ENCODE assay signal across 22 mouse cellular contexts in the genomic region with DNA sequence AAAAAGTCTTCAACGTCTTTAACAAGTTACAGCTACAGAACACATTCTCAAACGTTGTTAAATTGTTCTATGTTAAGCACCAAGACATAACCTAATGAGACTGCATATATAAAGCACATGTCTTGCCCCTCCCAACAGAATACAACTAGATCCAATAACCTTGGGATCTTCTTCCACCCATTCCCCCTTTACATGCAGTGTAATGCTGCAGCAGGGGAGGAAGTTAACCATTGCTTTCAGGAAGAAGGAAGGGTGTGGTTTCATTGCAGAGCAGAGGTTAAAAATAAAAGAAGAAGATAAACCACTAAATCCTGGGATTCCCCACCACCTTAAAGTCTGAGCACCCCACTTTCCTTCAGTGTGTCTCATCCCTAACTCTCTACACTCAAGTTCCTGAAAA. TPM values are rescaled to one million over a fixed set of nuclear protein-coding genes. Genes with fewer than 3 reads are reported as not detected.
A peak's percentile ranks its signal among the peaks of the same experiment; 100 is the strongest.
DNase-seq lines count a peak whose midpoint lies in the region; ATAC-seq and TF ChIP-seq lines count a peak whose summit lies in the region.
"Had no signal": no experiment of that assay in that cellular context is flagged by ENCODE, and none has a peak within 500 bp of the region (broad histone marks: within the 10 kb centered on the region; RNA-seq: fewer than 3 reads in every experiment).

No protein-coding gene starts in this region.

- peaks cover 61% of the 10 kb centered on the region for H3K4me1 ChIP-seq in heart, embryonic 13.5 days
- H3K4me1 ChIP-seq in lung, embryonic 15.5 days = peaks cover 40% of the 10 kb centered on the region
- H3K4me1 ChIP-seq in bone marrow macrophage, adult 2 months (ENCODE audit: control insufficient read depth, insufficient read depth, low read length) = peaks cover 70% of the 10 kb centered on the region
- peaks cover 40% of the 10 kb centered on the region for H3K4me1 ChIP-seq in small intestine, adult 2 months (ENCODE audit: control insufficient read depth, insufficient read depth, insufficient read length, low read length)
- H3K4me1 ChIP-seq in thymus, adult 2 months (replicated peaks; ENCODE audit: control insufficient read depth, insufficient read depth, low read length) = no peaks in the 10 kb centered on the region
- H3K4me1 ChIP-seq: midbrain, embryonic 15.5 days had no signal

- no peak for TF ChIP-seq POLR2A in bone marrow macrophage, adult 2 months (IDR thresholded peaks at IDR 0.05; ENCODE audit: borderline replicate concordance, low read depth, low read length)
- TF ChIP-seq POLR2A in small intestine, adult 2 months (IDR thresholded peaks at IDR 0.05; ENCODE audit: low read depth, low read length) = no peak
- no peak for TF ChIP-seq POLR2A in thymus, adult 2 months (IDR thresholded peaks at IDR 0.05; ENCODE audit: control insufficient read depth, extremely low read depth, insufficient read depth, low read length, poor library complexity)

- H3K27me3 ChIP-seq in heart, embryonic 13.5 days (replicated peaks) = no peaks in the 10 kb centered on the region
- H3K27me3 ChIP-seq in lung, embryonic 15.5 days = no peaks in the 10 kb centered on the region
- H3K27me3 ChIP-seq in small intestine, adult 2 months (ENCODE audit: control insufficient read depth, insufficient read depth, low read length) = no peaks in the 10 kb centered on the region
- no peaks in the 10 kb centered on the region for H3K27me3 ChIP-seq in thymus, adult 2 months (ENCODE audit: control insufficient read depth, insufficient read depth, low read length)
- H3K27me3 ChIP-seq: hindbrain, embryonic 12.5 days; limb, embryonic 13.5 days; midbrain, embryonic 15.5 days had no signal

- no peak for ATAC-seq in heart, embryonic 13.5 days (ENCODE audit: extremely low read depth, insufficient number of reproducible peaks, low FRiP score, low TSS enrichment)
- no peak for ATAC-seq in lung, embryonic 15.5 days (ENCODE audit: borderline replicate concordance, extremely low read depth, low FRiP score, low TSS enrichment)
- ATAC-seq: activated CD4-positive, CD25-positive, alpha-beta regulatory T cell, adult 4 months; midbrain, embryonic 15.5 days had no signal

- H3K4me2 ChIP-seq in heart, embryonic 13.5 days = no peak overlapping the region
- peak overlapping the region; percentile 17 for H3K4me2 ChIP-seq in lung, embryonic 15.5 days
- H3K4me2 ChIP-seq: hindbrain, embryonic 12.5 days; limb, embryonic 13.5 days; midbrain, embryonic 15.5 days had no signal

- H3K36me3 ChIP-seq in heart, embryonic 13.5 days = peaks cover 60% of the 10 kb centered on the region
- peaks cover 30% of the 10 kb centered on the region for H3K36me3 ChIP-seq in lung, embryonic 15.5 days
- peaks cover 30% of the 10 kb centered on the region for H3K36me3 ChIP-seq in small intestine, adult 2 months (ENCODE audit: control insufficient read depth, insufficient read depth, low read length)
- H3K36me3 ChIP-seq in thymus, adult 2 months (ENCODE audit: control insufficient read depth, insufficient read depth, low read length) = no peaks in the 10 kb centered on the region

- no peaks in the 10 kb centered on the region for H3K9me3 ChIP-seq in heart, embryonic 13.5 days
- no peaks in the 10 kb centered on the region for H3K9me3 ChIP-seq in lung, embryonic 15.5 days
- H3K9me3 ChIP-seq: hindbrain, embryonic 12.5 days; limb, embryonic 13.5 days; midbrain, embryonic 15.5 days had no signal

- H3K9ac ChIP-seq in heart, embryonic 13.5 days = no peak overlapping the region
- H3K9ac ChIP-seq in lung, embryonic 15.5 days = no peak overlapping the region
- H3K9ac ChIP-seq: hindbrain, embryonic 12.5 days; limb, embryonic 13.5 days; midbrain, embryonic 15.5 days had no signal

- no peak for TF ChIP-seq CTCF in bone marrow macrophage, adult 2 months (IDR thresholded peaks at IDR 0.05; ENCODE audit: low read depth, low read length)
- no peak for TF ChIP-seq CTCF in small intestine, adult 2 months (IDR thresholded peaks at IDR 0.05; ENCODE audit: extremely low read depth, insufficient read length, insufficient replicate concordance, low read depth, low read length)
- TF ChIP-seq CTCF in thymus, adult 2 months (IDR thresholded peaks at IDR 0.05; ENCODE audit: borderline replicate concordance, control insufficient read depth, extremely low read depth, insufficient read depth, low read length, poor library complexity) = no peak

- no peak overlapping the region for H3K4me3 ChIP-seq in heart, embryonic 13.5 days
- H3K4me3 ChIP-seq in lung, embryonic 15.5 days = no peak overlapping the region
- H3K4me3 ChIP-seq in bone marrow macrophage, adult 2 months (ENCODE audit: insufficient read depth, low read length) = no peak overlapping the region
- no peak overlapping the region for H3K4me3 ChIP-seq in small intestine, adult 2 months (ENCODE audit: low read depth, low read length)
- H3K4me3 ChIP-seq in thymus, adult 2 months (ENCODE audit: control insufficient read depth, insufficient read depth, low read length) = no peak overlapping the region
- H3K4me3 ChIP-seq: hindbrain, embryonic 12.5 days; limb, embryonic 13.5 days; midbrain, embryonic 15.5 days had no signal

- WGBS in heart, embryonic 13.5 days = 63% methylated on average over 2 of the region's 2 CpGs
- 46% methylated on average over 2 of the region's 2 CpGs for WGBS in lung, embryonic 15.5 days
- 28% methylated on average over 2 of the region's 2 CpGs for WGBS in small intestine, adult 2 months
- 66% methylated on average over 2 of the region's 2 CpGs for WGBS in thymus, adult 2 months

- peak overlapping the region; percentile 13 for H3K27ac ChIP-seq in heart, embryonic 13.5 days (replicated peaks)
- peak overlapping the region; percentile 64 for H3K27ac ChIP-seq in lung, embryonic 15.5 days
- peak overlapping the region; percentile 78 for H3K27ac ChIP-seq in bone marrow macrophage, adult 2 months (ENCODE audit: insufficient read depth, low read depth, low read length)
- peak overlapping the region; percentile 55 for H3K27ac ChIP-seq in small intestine, adult 2 months (ENCODE audit: insufficient read depth, low read depth, low read length)
- H3K27ac ChIP-seq in thymus, adult 2 months (ENCODE audit: control insufficient read depth, insufficient read depth, low read length) = no peak overlapping the region
- H3K27ac ChIP-seq: hindbrain, embryonic 12.5 days; limb, embryonic 13.5 days; midbrain, embryonic 15.5 days had no signal

- no peak for DNase-seq in heart, adult 11 months
- no peak for DNase-seq in lung, postnatal 25 days (ENCODE audit: low spot score)
- no peak for DNase-seq in left cerebral cortex, adult 11 months (ENCODE audit: low spot score)
- no peak for DNase-seq in thymus, adult 2 months
- DNase-seq: B cell, adult 2 months; cerebellum, adult 9-10 months; gastrocnemius, postnatal 25 days; kidney, adult 11 months; kidney, postnatal 4 days; lung, postnatal 4 days; right cerebral cortex, postnatal 25 days; thymus, postnatal 4 days had no signal

RNA-seq across cellular contexts. Expression of a gene that starts 27.9 kb away (rescaled TPM):
- polyA plus RNA-seq in heart, embryonic 13.5 days (2015; fragmentation: Nextera tagmentation; extraction: Ambion mirVana) = 60.6 and 63.6 TPM in 2 replicates
- polyA plus RNA-seq in lung, embryonic 15.5 days (2015; fragmentation: Nextera tagmentation; extraction: Ambion mirVana) = 61.5 and 66.0 TPM in 2 replicates
- 99.2 and 110 TPM in 2 replicates for polyA plus RNA-seq in bone marrow macrophage, adult 2 months (2012; ENCODE audit: insufficient read depth, insufficient read length, missing spikeins)
- 29.0 and 80.2 TPM in 2 replicates for polyA plus RNA-seq in small intestine, adult 2 months (2012; rRNA removed)
- polyA plus RNA-seq in thymus, adult 2 months (2012; rRNA removed) = 10.5 and 13.6 TPM in 2 replicates

RNA-seq across cellular contexts. Expression of a gene that starts 36.2 kb away (rescaled TPM):
- 0.10 and 0.12 TPM in 2 replicates for polyA plus RNA-seq in heart, embryonic 13.5 days (2015; fragmentation: Nextera tagmentation; extraction: Ambion mirVana)
- polyA plus RNA-seq in lung, embryonic 15.5 days (2015; fragmentation: Nextera tagmentation; extraction: Ambion mirVana) = 0.13 and 0.22 TPM in 2 replicates
- not detected in 2 replicates for polyA plus RNA-seq in bone marrow macrophage, adult 2 months (2012; ENCODE audit: insufficient read depth, insufficient read length, missing spikeins)
- polyA plus RNA-seq in small intestine, adult 2 months (2012; rRNA removed) = not detected in 2 replicates
- polyA plus RNA-seq in thymus, adult 2 months (2012; rRNA removed) = not detected in 2 replicates

RNA-seq across cellular contexts. Expression of a gene that starts 47.9 kb away (rescaled TPM):
- 272 and 285 TPM in 2 replicates for polyA plus RNA-seq in heart, embryonic 13.5 days (2015; fragmentation: Nextera tagmentation; extraction: Ambion mirVana)
- polyA plus RNA-seq in lung, embryonic 15.5 days (2015; fragmentation: Nextera tagmentation; extraction: Ambion mirVana) = 356 and 375 TPM in 2 replicates
- polyA plus RNA-seq in bone marrow macrophage, adult 2 months (2012; ENCODE audit: insufficient read depth, insufficient read length, missing spikeins) = 24.2 and 24.5 TPM in 2 replicates
- polyA plus RNA-seq in small intestine, adult 2 months (2012; rRNA removed) = 42.8 and 47.3 TPM in 2 replicates
- polyA plus RNA-seq in thymus, adult 2 months (2012; rRNA removed) = 172 and 191 TPM in 2 replicates

RNA-seq across cellular contexts. Expression of a gene that starts 55.2 kb away (rescaled TPM):
- not detected in 2 replicates for polyA plus RNA-seq in heart, embryonic 13.5 days (2015; fragmentation: Nextera tagmentation; extraction: Ambion mirVana)
- polyA plus RNA-seq in lung, embryonic 15.5 days (2015; fragmentation: Nextera tagmentation; extraction: Ambion mirVana) = not detected in 2 replicates
- polyA plus RNA-seq in bone marrow macrophage, adult 2 months (2012; ENCODE audit: insufficient read depth, insufficient read length, missing spikeins) = not detected in 2 replicates
- polyA plus RNA-seq in small intestine, adult 2 months (2012; rRNA removed) = not detected in 2 replicates
- polyA plus RNA-seq in thymus, adult 2 months (2012; rRNA removed) = not detected in 2 replicates
- polyA plus RNA-seq: activated CD4-positive, CD25-positive, alpha-beta regulatory T cell, adult 4 months; hindbrain, embryonic 12.5 days; limb, embryonic 13.5 days; midbrain, embryonic 15.5 days; neural tube, embryonic 11.5 days; stomach, embryonic 14.5 days had no signal

RNA-seq across cellular contexts. Expression of a gene that starts 55.5 kb away (rescaled TPM):
- polyA plus RNA-seq in heart, embryonic 13.5 days (2015; fragmentation: Nextera tagmentation; extraction: Ambion mirVana) = 26.1 and 26.6 TPM in 2 replicates
- polyA plus RNA-seq in lung, embryonic 15.5 days (2015; fragmentation: Nextera tagmentation; extraction: Ambion mirVana) = 37.1 and 38.0 TPM in 2 replicates
- polyA plus RNA-seq in bone marrow macrophage, adult 2 months (2012; ENCODE audit: insufficient read depth, insufficient read length, missing spikeins) = 20.4 and 22.9 TPM in 2 replicates
- polyA plus RNA-seq in small intestine, adult 2 months (2012; rRNA removed) = 2.7 and 5.1 TPM in 2 replicates
- 10.6 and 11.6 TPM in 2 replicates for polyA plus RNA-seq in thymus, adult 2 months (2012; rRNA removed)
